Comparison of ENCODE assay signal across 11 mouse cellular contexts in the genomic region with DNA sequence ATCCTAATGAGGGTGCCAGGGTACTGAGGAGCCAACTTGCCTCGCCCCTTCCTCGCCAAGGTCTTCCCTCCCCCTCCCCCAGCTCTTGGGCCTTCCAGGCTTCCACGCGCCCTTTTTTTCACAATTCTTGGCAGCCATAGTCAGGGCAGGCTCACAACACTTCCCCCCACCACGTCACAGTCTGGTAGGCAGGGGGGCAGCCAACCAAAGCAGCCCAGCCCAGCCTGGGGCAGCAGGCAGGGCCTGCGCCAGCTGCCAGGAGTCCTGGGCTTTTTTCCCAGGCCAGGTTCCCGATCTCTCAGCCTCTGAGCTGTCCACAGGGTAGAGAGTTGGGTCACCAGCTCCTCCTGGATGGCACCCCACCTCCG. TPM values are rescaled to one million over a fixed set of nuclear protein-coding genes. Genes with fewer than 3 reads are reported as not detected.
A peak's percentile ranks its signal among the peaks of the same experiment; 100 is the strongest.
DNase-seq lines count a peak whose midpoint lies in the region; ATAC-seq and TF ChIP-seq lines count a peak whose summit lies in the region.
"Had no signal": no experiment of that assay in that cellular context is flagged by ENCODE, and none has a peak within 500 bp of the region (broad histone marks: within the 10 kb centered on the region; RNA-seq: fewer than 3 reads in every experiment).

No protein-coding gene starts in this region.

- peak overlapping the region; percentile 25; the same call in 1 of the 2 replicates for H3K9ac ChIP-seq in heart, embryonic 14.5 days (ENCODE audit: low read length)

- peaks cover 6% of the 10 kb centered on the region; the same call in 1 of the 2 replicates for H3K9me3 ChIP-seq in heart, embryonic 14.5 days (ENCODE audit: control insufficient read depth, low read length)
- peaks cover 26% of the 10 kb centered on the region for H3K9me3 ChIP-seq in midbrain, embryonic 10.5 days (replicated peaks)

- H3K27ac ChIP-seq in left cerebral cortex, adult 2 months = peak overlapping the region; percentile 70
- H3K27ac ChIP-seq in heart, embryonic 14.5 days (replicated peaks in 1 of 2; ENCODE audit: control insufficient read depth in 1 of 2, insufficient read depth in 1 of 2, low read depth in 2 of 2, low read length in 2 of 2) = peak overlapping the region in 1 of 2 experiments; percentile 28; a peak in 1 of 4 replicates
- H3K27ac ChIP-seq in midbrain, embryonic 10.5 days (replicated peaks) = peak overlapping the region; percentile 99
- H3K27ac ChIP-seq: heart, adult 2 months had no signal

- peaks cover 3 to 9% of the 10 kb centered on the region in 2 experiments; a peak in 2 of 4 replicates for H3K4me1 ChIP-seq in heart, embryonic 14.5 days (ENCODE audit: control insufficient read depth in 2 of 2, insufficient read depth in 2 of 2, low read length in 2 of 2)
- H3K4me1 ChIP-seq in midbrain, embryonic 10.5 days = peaks cover 96% of the 10 kb centered on the region

- ATAC-seq in heart, embryonic 14.5 days (ENCODE audit: insufficient number of reproducible peaks, insufficient read depth, low FRiP score, low read depth) = no peak
- ATAC-seq in megakaryocyte, adult 5-6 weeks (ENCODE audit: poor library complexity, severe bottlenecking) = no peak
- ATAC-seq in erythroid progenitor cell, adult 5-6 weeks (replicated peaks; ENCODE audit: low FRiP score, poor library complexity, severe bottlenecking) = no peak

- H3K27me3 ChIP-seq in heart, embryonic 14.5 days (ENCODE audit: control insufficient read depth, insufficient read depth, low read length) = peaks cover 16% of the 10 kb centered on the region
- peaks cover 7% of the 10 kb centered on the region for H3K27me3 ChIP-seq in midbrain, embryonic 10.5 days (ENCODE audit: low read depth, poor library complexity, severe bottlenecking)

- H3K36me3 ChIP-seq in heart, embryonic 14.5 days (ENCODE audit: control insufficient read depth, insufficient read depth, low read length) = 0 out of 2 replicates have a peak, but pooled peaks cover 5% of the 10 kb centered on the region
- peaks cover 83% of the 10 kb centered on the region for H3K36me3 ChIP-seq in midbrain, embryonic 10.5 days

- H3K4me3 ChIP-seq in left cerebral cortex, adult 2 months = peak overlapping the region; percentile 44
- H3K4me3 ChIP-seq in heart, embryonic 14.5 days (ENCODE audit: control insufficient read depth in 1 of 2, insufficient read depth in 1 of 2, low read depth in 1 of 2, low read length in 2 of 2) = no peak overlapping the region
- peak overlapping the region; percentile 97 for H3K4me3 ChIP-seq in midbrain, embryonic 10.5 days
- H3K4me3 ChIP-seq: heart, adult 2 months; myocyte had no signal

- intact Hi-C loops in left cerebral cortex, adult 2 months (cut with DNase I) = no loop called here

- 71% methylated on average over 8 of the region's 8 CpGs for WGBS in heart, embryonic 14.5 days
- WGBS in midbrain, embryonic 10.5 days = 44% methylated on average over 8 of the region's 8 CpGs

- no peak for TF ChIP-seq CTCF in left cerebral cortex, adult 2 months (IDR thresholded peaks at IDR 0.05)

- peak in 1 of 2 experiments; percentile 60 for DNase-seq in left cerebral cortex, adult 2 months (ENCODE audit: extremely low spot score in 1 of 2, low spot score in 2 of 2)
- no peak for DNase-seq in left cerebral cortex, adult 8-10 months (ENCODE audit: low spot score in 2 of 2)
- peak; percentile 88 for DNase-seq in cerebellum, adult 9-11 months
- peak; percentile 89 for DNase-seq in kidney, postnatal 10 days
- peak; percentile 62 for DNase-seq in midbrain, embryonic 10.5 days (ENCODE audit: low spot score)

- H3K4me2 ChIP-seq in heart, embryonic 14.5 days (ENCODE audit: low read length) = no peak overlapping the region

RNA-seq across cellular contexts. Expression of gene Celsr2, which starts 3.6 kb away (rescaled TPM):
- 100 to 1,000 TPM; 163 to 185 TPM for total RNA-seq in left cerebral cortex, adult 2 months (2021)
- total RNA-seq in left cerebral cortex, adult 8-10 months (2022) = 100 to 1,000 TPM; 145 to 152 (median 149) TPM
- 2.5 and 3.1 TPM in 2 replicates for polyA plus RNA-seq in heart, embryonic 14.5 days (2014; fragmentation: Nextera tagmentation; extraction: Ambion mirVana)
- polyA plus RNA-seq in midbrain, embryonic 10.5 days (2016; fragmentation: Nextera tagmentation; extraction: Ambion mirVana) = 53.7 and 67.5 TPM in 2 replicates
- total RNA-seq in megakaryocyte, adult 5-6 weeks (2015) = 0.75 and 0.94 TPM in 2 replicates
- total RNA-seq in megakaryocyte, adult 5-6 weeks (2017) = 0.22 and 0.81 TPM in 2 replicates
- 0.84 and 1.1 TPM in 2 replicates for total RNA-seq in erythroid progenitor cell, adult 5-6 weeks (2015; ENCODE audit: low replicate concordance)
- total RNA-seq in erythroid progenitor cell, adult 5-6 weeks (2017; ENCODE audit: low replicate concordance) = 1.0 TPM in 1 of 2 replicates, not detected in the other
- total RNA-seq: MEL had no signal
- polyA plus RNA-seq: myocyte had no signal

RNA-seq across cellular contexts. Expression of gene Psrc1, which starts 28.1 kb away (rescaled TPM):
- 10 to 100 TPM; 18.9 to 21.2 TPM for total RNA-seq in left cerebral cortex, adult 2 months (2021)
- 10 to 100 TPM; 11.1 to 13.8 (median 11.7) TPM for total RNA-seq in left cerebral cortex, adult 8-10 months (2022)
- polyA plus RNA-seq in heart, embryonic 14.5 days (2014; fragmentation: Nextera tagmentation; extraction: Ambion mirVana) = 17.0 and 19.3 TPM in 2 replicates
- 93.3 and 105 TPM in 2 replicates for polyA plus RNA-seq in midbrain, embryonic 10.5 days (2016; fragmentation: Nextera tagmentation; extraction: Ambion mirVana)
- total RNA-seq in megakaryocyte, adult 5-6 weeks (2015) = 11.9 and 12.2 TPM in 2 replicates
- total RNA-seq in megakaryocyte, adult 5-6 weeks (2017) = 12.8 and 15.4 TPM in 2 replicates
- 42.2 and 46.9 TPM in 2 replicates for total RNA-seq in erythroid progenitor cell, adult 5-6 weeks (2015; ENCODE audit: low replicate concordance)
- 58.9 and 59.7 TPM in 2 replicates for total RNA-seq in erythroid progenitor cell, adult 5-6 weeks (2017; ENCODE audit: low replicate concordance)

RNA-seq across cellular contexts. Expression of gene Sars, which starts 33.3 kb away (rescaled TPM):
- 100 to 1,000 TPM; 216 to 222 TPM for total RNA-seq in left cerebral cortex, adult 2 months (2021)
- 100 to 1,000 TPM; 234 to 244 (median 236) TPM for total RNA-seq in left cerebral cortex, adult 8-10 months (2022)
- 84.5 and 85.2 TPM in 2 replicates for polyA plus RNA-seq in heart, embryonic 14.5 days (2014; fragmentation: Nextera tagmentation; extraction: Ambion mirVana)
- 179 and 187 TPM in 2 replicates for polyA plus RNA-seq in midbrain, embryonic 10.5 days (2016; fragmentation: Nextera tagmentation; extraction: Ambion mirVana)
- total RNA-seq in megakaryocyte, adult 5-6 weeks (2015) = 19.2 and 19.9 TPM in 2 replicates
- 241 and 283 TPM in 2 replicates for total RNA-seq in megakaryocyte, adult 5-6 weeks (2017)
- total RNA-seq in erythroid progenitor cell, adult 5-6 weeks (2015; ENCODE audit: low replicate concordance) = 27.4 and 30.6 TPM in 2 replicates
- 107 and 211 TPM in 2 replicates for total RNA-seq in erythroid progenitor cell, adult 5-6 weeks (2017; ENCODE audit: low replicate concordance)

RNA-seq across cellular contexts. Expression of gene Mybphl, which starts 47.0 kb away (rescaled TPM):
- 1 to 10 TPM in 1 of 2 experiments, not detected in 1; 1.0 TPM for total RNA-seq in left cerebral cortex, adult 2 months (2021)
- not detected for total RNA-seq in left cerebral cortex, adult 8-10 months (2022)
- 70.2 and 94.5 TPM in 2 replicates for polyA plus RNA-seq in heart, embryonic 14.5 days (2014; fragmentation: Nextera tagmentation; extraction: Ambion mirVana)
- polyA plus RNA-seq in midbrain, embryonic 10.5 days (2016; fragmentation: Nextera tagmentation; extraction: Ambion mirVana) = 0.09 TPM in 1 of 2 replicates, not detected in the other
- total RNA-seq in megakaryocyte, adult 5-6 weeks (2015) = not detected in 2 replicates
- total RNA-seq in megakaryocyte, adult 5-6 weeks (2017) = not detected in 2 replicates
- not detected in 2 replicates for total RNA-seq in erythroid progenitor cell, adult 5-6 weeks (2015; ENCODE audit: low replicate concordance)
- total RNA-seq in erythroid progenitor cell, adult 5-6 weeks (2017; ENCODE audit: low replicate concordance) = not detected in 2 replicates
- total RNA-seq: MEL had no signal
- polyA plus RNA-seq: myocyte had no signal

Comparison
In these comparisons a context has a peak if more than half of its experiments do, and no peak if none do; other contexts are left out.
1. DNase-seq: peak in cerebellum, adult 9-11 months (single experiment), kidney, postnatal 10 days (single experiment) and midbrain, embryonic 10.5 days (single experiment); none in left cerebral cortex, adult 8-10 months (0 of 2).
2. H3K4me3 ChIP-seq: peak in left cerebral cortex, adult 2 months (single experiment) and midbrain, embryonic 10.5 days (single experiment); none in heart, embryonic 14.5 days (0 of 2).
3. RNA of gene Celsr2, which starts 3.6 kb away (total RNA-seq): 163 to 185 TPM in left cerebral cortex, adult 2 months and 145 to 152 TPM in left cerebral cortex, adult 8-10 months; 0.22 to 0.94 TPM in megakaryocyte, adult 5-6 weeks and 0.84 to 1.1 TPM in erythroid progenitor cell, adult 5-6 weeks; every median in the first group is over 10 times any median in the second.